Comparison of ENCODE assay signal across 16 mouse cellular contexts in the genomic region with DNA sequence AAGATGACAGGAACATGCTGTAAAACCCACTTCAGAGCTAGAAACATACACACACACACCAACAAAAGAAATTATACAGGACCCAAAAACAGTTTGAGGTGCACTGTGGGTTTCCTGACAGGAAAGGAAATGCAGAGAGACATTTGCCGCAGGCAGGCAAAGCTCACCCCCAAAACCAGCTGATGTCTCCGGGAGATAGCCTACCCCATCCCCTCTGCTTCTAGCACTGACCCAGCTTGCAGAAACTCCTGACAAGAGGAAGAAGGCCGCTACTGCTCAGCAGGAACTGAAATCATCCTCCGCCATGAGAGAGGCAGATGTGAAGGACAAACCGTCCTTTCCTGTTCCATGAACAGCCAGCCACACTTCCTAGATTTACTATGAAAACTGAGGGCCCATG.
DNase-seq lines count a peak whose midpoint lies in the region; ATAC-seq and TF ChIP-seq lines count a peak whose summit lies in the region.
"Had no signal": no experiment of that assay in that cellular context is flagged by ENCODE, and none has a peak within 500 bp of the region (broad histone marks: within the 10 kb centered on the region; RNA-seq: fewer than 3 reads in every experiment).

No protein-coding gene starts in this region.

- no peak overlapping the region for H3K4me3 ChIP-seq in kidney, postnatal 0 days (replicated peaks; ENCODE audit: low read depth, low read length)
- H3K4me3 ChIP-seq: limb, embryonic 12.5 days; lung, embryonic 15.5 days; midbrain, embryonic 13.5 days had no signal

- TF ChIP-seq CTCF in kidney, postnatal 0 days (IDR thresholded peaks at IDR 0.05; ENCODE audit: low read depth) = no peak

- DNase-seq in kidney, postnatal 0 days (ENCODE audit: low spot score) = no peak
- DNase-seq in kidney, postnatal 36 days = no peak
- DNase-seq in T-cell, adult 2 months (ENCODE audit: low spot score) = peak; percentile 36
- peak; percentile 60 for DNase-seq in thymus, postnatal 25 days
- no peak for DNase-seq in lung, postnatal 36 days
- no peak for DNase-seq in urinary bladder, adult 2 months (ENCODE audit: low spot score)
- DNase-seq in adrenal gland, postnatal 36 days = no peak
- DNase-seq: adrenal gland, postnatal 25 days; cerebellum, adult 8-10 months; kidney, postnatal 25 days; layer of hippocampus, postnatal 36 days; spleen, adult 18-20 months had no signal

- H3K27me3 ChIP-seq in kidney, postnatal 0 days (ENCODE audit: insufficient read depth, low read length) = no peaks in the 10 kb centered on the region
- H3K27me3 ChIP-seq: limb, embryonic 12.5 days; lung, embryonic 15.5 days; midbrain, embryonic 13.5 days had no signal

- H3K4me1 ChIP-seq in kidney, postnatal 0 days (replicated peaks; ENCODE audit: insufficient read depth, low read length) = peaks cover 12% of the 10 kb centered on the region; the same call in 1 of the 2 replicates

- peak overlapping the region; percentile 13; the same call in 1 of the 2 replicates for H3K27ac ChIP-seq in kidney, postnatal 0 days
- H3K27ac ChIP-seq: limb, embryonic 12.5 days; midbrain, embryonic 13.5 days had no signal

- H3K36me3 ChIP-seq in kidney, postnatal 0 days (ENCODE audit: insufficient read depth, low read length) = peaks cover 5% of the 10 kb centered on the region; the same call in 1 of the 2 replicates

- ATAC-seq in kidney, postnatal 0 days (replicated peaks; ENCODE audit: low FRiP score, low read depth) = no peak
- peak; percentile 75 for ATAC-seq in megakaryocyte, adult 5-6 weeks (ENCODE audit: poor library complexity, severe bottlenecking)
- ATAC-seq: midbrain, embryonic 13.5 days had no signal

- WGBS in kidney, postnatal 0 days = 65% methylated on average over 5 of the region's 5 CpGs

- no peak overlapping the region for H3K9ac ChIP-seq in kidney, postnatal 0 days (ENCODE audit: low read depth, low read length)
- H3K9ac ChIP-seq: limb, embryonic 12.5 days; lung, embryonic 15.5 days; midbrain, embryonic 13.5 days had no signal

- no peak overlapping the region for H3K4me2 ChIP-seq in kidney, postnatal 0 days (ENCODE audit: low read length)
- H3K4me2 ChIP-seq: limb, embryonic 12.5 days; lung, embryonic 15.5 days; midbrain, embryonic 13.5 days had no signal

- H3K9me3 ChIP-seq in kidney, postnatal 0 days (replicated peaks; ENCODE audit: low read length) = no peaks in the 10 kb centered on the region
- H3K9me3 ChIP-seq: limb, embryonic 12.5 days; lung, embryonic 15.5 days; midbrain, embryonic 13.5 days had no signal

Comparison
In these comparisons a context has a peak if more than half of its experiments do, and no peak if none do; other contexts are left out.
1. DNase-seq: peak in T-cell, adult 2 months (single experiment) and thymus, postnatal 25 days (single experiment); none in kidney, postnatal 0 days (single experiment), kidney, postnatal 36 days (0 of 2), lung, postnatal 36 days (single experiment), urinary bladder, adult 2 months (single experiment) and adrenal gland, postnatal 36 days (0 of 2).